Mouse (Mus musculus) left cerebral cortex, postnatal 4 days (tissue): ENCODE data around the gene Hoxa3. TPM values are rescaled to one million over a fixed set of nuclear protein-coding genes. Genes with fewer than 3 reads are reported as not detected.

ENCODE experiments used
- DNase-seq: peaks from one replicate; pipeline ENCODE4 v3.0.0-alpha.2; 2022
- intact Hi-C: fragments of 180-260 bp; cut with DNase I; formaldehyde crosslinking; loops from one replicate; pipeline ENCODE4 v1.15.1; 2025
- total RNA-seq, 2 experiments: library from RNA; stranded (reverse); gene quantifications; 2 replicates each; pipeline ENCODE4 v1.2.3; 2021

Hoxa3 gene
- total RNA-seq, 2 experiments from 2014 or later = not detected

DNA sequence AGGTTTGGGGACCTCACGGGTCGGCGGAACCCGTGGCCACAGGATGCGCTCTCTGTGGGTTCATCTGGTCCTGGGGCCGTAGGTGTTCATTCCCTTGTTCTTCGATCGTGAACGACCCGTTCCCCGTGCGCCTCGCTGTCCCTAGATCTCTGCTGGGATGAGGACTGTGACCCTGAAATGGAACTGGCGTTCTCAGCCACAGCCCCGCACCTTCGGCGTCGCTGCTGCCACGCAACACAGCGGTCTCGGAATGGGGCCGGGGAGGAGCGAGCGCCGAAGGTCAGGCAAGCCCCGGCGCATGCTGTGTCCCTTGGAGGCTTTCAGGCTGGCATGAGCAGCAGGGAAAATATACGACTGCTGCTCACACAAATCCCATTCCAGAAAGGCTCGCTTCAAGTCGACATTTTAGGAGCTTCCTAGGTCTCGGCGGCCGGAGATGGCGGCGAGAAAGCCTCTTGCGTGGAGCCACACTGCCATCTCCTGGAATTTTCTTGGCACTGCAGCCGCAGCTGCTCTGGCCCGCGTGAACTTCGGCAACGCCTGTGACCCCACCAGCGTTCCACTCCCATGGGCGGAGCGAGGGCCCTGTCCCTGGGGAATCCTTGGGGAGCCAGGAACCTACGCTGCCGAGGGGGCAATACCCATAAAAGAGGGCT lies 8.3 kb upstream of the Hoxa3 start, which contains the start of gene Hoxa7:
Hoxa7 (minus strand) TSS at position 518 of the 656 bp plus-strand sequence.
- DNase-seq = peak; percentile 83
- intact Hi-C loops = loop anchor here (5.0 kb wide), 2 partner anchors 639 to 1049 kb away; no protein-coding TSS in a partner anchor

GRCm38 (mm10) chr6:52220865-52221310 lies 7.8 kb upstream of the Hoxa3 start:
- peak; percentile 0 for DNase-seq

DNA sequence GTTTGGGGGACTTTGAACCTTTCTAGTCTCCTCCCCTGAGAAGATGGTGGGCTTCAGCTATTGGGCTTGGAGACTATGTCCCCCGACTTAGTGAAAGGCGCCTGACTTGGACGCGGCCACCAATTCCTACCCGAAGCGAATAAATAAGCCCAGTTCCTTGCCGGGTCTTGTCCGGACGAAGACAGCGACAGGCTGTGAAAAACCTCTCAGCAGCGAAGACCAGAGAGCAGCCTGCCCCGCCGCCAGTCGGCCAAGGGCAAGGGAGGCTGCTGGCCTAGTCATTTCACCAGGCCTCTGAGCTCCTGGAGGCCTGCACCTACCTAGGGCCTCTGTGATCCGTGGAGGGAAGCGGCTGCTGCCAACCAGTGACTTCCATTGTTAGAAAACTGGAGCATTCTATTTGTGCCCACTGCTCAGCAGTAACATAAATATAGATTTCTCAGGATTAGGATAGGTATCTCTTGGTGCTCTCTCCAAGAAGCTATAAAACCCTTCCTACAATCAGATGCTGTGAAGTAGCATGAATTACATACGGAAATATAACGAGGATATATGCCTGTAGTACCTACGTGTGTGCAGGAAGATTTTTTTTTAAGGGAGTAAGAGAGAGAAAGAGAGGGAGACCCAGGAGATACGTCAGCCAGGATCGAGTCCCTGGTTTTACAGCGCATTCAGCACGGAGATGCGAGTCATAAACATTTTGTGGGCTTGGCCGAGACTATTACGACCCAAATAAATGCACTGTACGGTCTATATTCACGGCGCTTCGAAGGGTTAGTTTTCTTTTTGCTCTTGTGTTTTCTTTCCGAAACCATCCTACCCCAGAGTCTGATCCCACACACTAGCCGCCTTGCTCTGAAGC lies 7.1 kb upstream of the Hoxa3 start:
- DNase-seq = no peak
- intact Hi-C loops = loop anchor here (5.0 kb wide), 2 partner anchors 638 to 1048 kb away; no protein-coding TSS in a partner anchor

More at GRCm38 (mm10) chr6:52220865-52221310, 7.8 kb upstream of the Hoxa3 start:
- intact Hi-C loops = loop anchor here (5.0 kb wide), 2 partner anchors 639 to 1049 kb away; no protein-coding TSS in a partner anchor

GRCm38 (mm10) chr6:52219234-52219942 lies 6.3 kb upstream of the Hoxa3 start:
- DNase-seq = peak; percentile 0
- intact Hi-C loops = no loop called here

DNA sequence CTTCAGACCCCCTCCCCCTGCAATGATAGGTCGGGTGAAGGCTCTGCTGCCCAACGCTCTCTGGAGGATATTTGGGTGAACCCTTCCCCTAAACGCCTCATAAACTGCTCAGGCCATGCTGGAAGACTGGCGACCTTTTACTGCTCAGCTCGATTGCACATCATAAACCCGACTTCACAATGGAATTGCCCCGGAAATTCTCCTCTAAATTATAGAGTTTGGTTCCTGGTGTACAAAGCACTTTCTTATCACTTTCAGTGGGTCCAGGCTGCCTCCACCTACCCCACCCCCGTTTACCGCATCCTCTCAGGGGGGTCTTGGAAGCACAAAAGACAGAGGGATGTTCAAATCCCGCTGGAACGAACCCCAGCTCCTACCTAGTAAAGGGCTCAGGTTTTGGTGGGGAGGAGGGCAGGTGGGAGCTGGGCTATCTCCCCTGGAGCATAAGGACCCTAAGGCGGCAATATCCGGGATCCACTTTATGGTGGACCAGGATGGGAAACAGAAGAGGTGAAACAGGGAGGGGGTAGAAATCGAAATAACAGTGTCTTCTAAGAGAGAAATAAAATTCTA lies 5.6 kb upstream of the Hoxa3 start:
- peak; percentile 1 for DNase-seq
- intact Hi-C loops = no loop called here

DNA sequence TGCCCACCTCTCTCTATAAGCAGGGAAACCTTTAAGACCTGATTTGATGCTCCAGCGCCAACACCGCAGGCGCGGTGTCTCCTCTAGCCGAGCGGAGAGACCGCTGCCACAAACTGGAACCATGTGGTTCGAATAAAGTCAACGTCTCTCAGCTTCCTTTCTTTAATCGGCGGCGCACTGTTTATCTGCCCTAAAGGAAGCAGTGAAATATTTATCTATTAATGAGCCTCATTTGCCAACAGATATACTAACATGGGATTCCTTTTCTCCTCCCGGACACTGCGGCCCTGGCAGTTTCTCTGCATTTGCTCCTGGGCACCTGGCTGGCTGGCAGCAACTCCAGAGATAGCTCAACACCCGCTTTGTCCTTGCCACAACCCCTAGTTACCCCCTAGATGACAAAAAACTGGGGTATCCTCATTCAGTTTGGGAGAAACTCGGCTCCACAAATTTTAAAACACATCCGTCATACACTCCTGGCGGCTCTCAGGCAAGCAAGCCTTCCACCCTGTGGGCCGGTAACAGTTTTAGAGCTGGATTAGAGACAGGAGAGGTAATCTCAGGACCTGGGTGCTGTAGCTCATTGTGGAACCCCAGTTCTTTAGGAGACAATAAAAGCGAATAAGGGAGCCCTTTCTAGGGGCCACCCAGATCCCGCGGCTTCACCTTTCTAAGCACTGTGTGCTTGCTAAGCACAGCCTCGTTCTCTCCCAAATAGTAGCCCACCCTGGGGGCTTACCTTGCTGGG lies 4.9 kb upstream of the Hoxa3 start:
- DNase-seq = no peak
- intact Hi-C loops = no loop called here

DNA sequence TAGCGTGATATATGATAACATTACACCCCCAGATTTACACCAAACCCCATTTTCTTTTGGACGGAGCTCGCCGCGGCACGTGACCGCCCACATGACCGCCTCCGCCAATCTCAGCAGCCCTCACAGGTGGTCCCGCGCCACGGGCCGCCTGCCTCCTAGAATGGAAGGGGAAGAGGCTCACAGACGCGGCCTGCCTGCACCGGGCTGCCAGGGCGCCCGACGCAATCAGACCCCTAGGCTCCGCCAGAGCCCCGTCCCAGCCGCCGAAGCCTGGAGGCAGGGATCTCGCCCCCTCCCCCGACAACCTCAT lies 4.3 kb upstream of the Hoxa3 start:
- intact Hi-C loops = no loop called here
- DNase-seq = no peak

- intact Hi-C loops = no loop called here
- no peak for DNase-seq
Measured at GRCm38 (mm10) chr6:52216691-52217458, 3.7 kb upstream of the Hoxa3 start.

DNA sequence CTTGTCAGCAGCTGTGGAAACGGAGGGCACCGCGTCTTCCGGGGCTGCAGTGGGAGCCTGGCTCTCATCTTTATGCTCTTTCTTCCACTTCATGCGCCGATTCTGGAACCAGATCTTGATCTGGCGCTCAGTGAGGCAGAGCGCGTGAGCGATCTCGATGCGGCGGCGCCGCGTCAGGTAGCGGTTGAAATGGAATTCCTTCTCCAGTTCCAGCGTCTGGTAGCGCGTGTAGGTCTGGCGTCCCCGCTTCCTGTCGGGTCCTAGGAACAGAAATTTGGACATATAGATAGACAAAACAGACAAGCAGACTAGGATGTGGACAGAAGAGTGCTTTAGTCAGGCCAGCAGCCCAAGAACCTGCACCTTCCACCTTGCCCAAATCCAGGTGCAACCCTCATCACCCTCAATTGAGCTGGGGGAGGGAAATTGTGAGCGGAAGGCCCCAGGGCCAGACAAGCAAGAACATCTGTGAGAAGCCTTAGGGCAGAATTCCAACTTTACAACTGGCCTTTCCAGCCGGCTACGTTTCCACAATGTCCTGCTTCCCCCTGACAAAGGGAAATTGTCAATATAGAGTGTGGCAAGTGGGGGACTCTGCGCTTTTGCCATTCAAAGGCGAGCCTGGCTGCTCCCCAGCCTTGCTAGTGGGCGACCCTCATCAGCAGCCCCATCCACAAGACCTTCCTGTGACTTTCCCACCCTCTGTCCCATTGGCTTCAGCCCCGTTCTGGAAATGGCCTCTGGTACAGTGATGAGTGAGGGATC lies 2.8 kb upstream of the Hoxa3 start:
- intact Hi-C loops = no loop called here
- no peak for DNase-seq

DNA sequence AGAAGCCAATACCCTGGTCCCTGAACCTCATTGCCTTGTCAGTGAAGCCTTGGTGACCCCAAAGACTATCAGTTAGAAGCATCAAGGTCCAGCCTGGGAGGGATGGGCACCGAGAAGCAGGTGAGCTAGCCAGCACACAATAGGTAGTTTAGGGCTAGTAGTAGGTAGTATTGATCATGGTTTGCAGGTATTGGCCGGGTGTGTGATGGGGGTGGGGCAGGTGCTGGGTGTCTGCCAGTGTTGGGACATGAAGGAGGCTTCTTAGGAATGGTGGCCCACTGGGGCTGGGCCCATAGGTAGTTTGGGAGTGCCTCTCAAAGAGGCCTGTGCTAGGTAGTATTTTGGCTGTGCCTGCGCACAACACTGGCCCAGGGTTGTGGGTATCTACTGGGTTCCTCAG lies 1.9 kb upstream of the Hoxa3 start:
- DNase-seq = no peak
- intact Hi-C loops = no loop called here

- intact Hi-C loops = no loop called here
- DNase-seq = no peak
Measured at GRCm38 (mm10) chr6:52214271-52214670, 1.1 kb upstream of the Hoxa3 start.

DNA sequence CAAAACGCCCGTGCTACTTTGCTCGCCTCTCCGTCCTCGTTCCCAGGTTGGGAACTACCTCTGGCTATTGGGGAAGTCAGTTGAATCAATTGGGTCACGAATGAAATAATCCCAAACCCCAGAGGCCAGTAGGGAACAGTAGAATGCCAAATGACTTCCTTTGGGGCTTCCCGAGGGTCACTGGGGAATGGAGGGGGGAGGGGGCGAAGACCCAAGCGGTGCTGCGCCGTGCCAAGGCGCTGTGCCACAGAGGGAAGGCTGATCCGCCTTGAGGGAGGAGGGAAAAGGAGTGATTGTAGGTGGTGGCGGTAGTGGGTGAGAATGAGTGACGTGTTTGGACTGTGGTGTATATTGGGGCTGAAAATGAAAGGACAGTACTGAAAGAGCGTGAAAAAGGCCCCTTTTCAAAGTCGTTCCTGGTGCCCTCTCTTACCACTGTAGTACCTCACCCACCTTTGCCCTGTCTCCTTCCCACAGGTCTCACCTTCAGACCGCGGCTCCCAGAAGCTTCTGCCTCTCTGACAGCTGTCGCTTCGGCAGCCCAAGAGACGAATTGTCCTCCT lies 499 bp downstream of the Hoxa3 start:
- intact Hi-C loops = no loop called here
- DNase-seq = no peak

DNA sequence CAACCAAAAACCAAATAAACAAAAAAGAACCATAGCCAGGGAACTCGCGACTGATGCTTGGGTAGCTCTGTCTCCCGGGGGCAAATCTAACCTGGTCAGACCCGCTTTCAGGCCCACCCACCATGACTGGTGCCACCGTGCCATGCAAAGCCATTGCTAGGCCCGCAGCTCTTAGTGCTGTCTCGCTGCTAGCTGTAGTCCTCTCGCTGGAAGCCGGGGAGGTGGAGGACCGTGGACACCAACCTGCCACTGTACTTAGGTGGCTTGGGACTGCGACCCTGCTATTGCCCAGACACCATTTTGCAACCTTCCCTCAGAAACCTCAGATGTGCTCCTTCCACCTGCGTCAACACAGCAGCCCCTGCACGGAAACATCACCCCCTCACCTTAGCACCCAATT lies 1.2 kb downstream of the Hoxa3 start:
- intact Hi-C loops = no loop called here
- DNase-seq = no peak

DNA sequence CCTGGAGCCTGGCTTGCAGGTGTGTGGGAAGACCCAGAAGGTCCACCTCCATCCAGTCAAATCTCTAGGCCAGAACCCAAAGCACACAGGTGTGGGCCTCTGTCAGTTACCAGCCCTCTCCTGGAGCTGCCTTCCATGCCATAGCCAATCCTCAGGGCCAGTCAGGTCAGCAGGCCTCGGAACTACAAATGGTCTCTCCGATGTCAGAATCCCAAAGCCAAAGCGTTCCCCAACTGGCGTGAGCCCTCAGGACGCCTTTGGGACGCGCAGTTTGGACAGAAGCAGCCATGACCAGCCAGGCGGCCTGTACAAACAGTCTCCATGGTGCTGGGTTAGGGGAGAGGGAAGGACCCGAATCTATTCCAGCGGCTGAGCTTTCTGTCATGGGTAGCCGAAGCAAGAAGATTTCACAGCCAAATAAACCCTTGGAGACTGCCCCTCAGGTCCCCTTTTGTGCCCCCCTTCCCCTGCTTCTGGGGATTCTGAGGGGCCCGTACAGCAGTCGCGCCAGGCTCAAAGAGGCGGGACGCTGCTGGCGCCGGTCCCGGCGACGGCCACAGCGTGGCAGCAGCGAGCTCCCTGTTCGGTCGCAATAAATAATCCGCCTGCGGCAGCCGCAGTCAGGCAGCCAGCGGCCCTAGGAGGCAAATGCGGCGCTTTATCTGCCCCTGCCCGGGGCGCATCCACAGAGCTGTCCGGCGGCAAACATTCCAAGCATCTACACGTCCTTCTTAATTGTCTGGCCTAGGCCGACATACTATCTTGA lies 1.8 kb downstream of the Hoxa3 start:
- DNase-seq = peak; percentile 72
- intact Hi-C loops = no loop called here

DNA sequence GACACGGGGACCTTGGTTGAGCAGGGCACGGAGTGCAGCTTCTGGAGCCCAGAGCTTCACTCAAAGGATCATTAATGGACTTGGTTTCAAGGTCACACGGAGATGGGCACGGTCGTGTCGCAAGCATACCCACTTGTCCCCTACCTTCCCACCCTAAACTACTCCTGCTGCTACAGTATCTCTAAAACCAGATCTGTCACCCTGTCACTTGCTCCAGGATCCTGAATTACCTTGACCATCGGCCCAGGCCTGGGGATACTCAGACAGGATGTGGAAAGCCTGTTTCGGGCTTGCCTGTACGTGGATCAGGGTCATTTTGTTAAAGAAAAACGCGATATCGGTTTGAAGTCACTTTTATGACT lies 3.5 kb downstream of the Hoxa3 start:
- no peak for DNase-seq
- intact Hi-C loops = no loop called here

- no peak for DNase-seq
- intact Hi-C loops = no loop called here
Measured at GRCm38 (mm10) chr6:52208868-52209684, 4.1 kb downstream of the Hoxa3 start.
